Mouse (Mus musculus): ENCODE results near the gene Maml2. TPM values are rescaled to one million over a fixed set of nuclear protein-coding genes. Genes with fewer than 3 reads are reported as not detected.

Maml2 gene
- polyA plus RNA-seq, 1 experiment from 2014 or later = 15.1 TPM

DNA sequence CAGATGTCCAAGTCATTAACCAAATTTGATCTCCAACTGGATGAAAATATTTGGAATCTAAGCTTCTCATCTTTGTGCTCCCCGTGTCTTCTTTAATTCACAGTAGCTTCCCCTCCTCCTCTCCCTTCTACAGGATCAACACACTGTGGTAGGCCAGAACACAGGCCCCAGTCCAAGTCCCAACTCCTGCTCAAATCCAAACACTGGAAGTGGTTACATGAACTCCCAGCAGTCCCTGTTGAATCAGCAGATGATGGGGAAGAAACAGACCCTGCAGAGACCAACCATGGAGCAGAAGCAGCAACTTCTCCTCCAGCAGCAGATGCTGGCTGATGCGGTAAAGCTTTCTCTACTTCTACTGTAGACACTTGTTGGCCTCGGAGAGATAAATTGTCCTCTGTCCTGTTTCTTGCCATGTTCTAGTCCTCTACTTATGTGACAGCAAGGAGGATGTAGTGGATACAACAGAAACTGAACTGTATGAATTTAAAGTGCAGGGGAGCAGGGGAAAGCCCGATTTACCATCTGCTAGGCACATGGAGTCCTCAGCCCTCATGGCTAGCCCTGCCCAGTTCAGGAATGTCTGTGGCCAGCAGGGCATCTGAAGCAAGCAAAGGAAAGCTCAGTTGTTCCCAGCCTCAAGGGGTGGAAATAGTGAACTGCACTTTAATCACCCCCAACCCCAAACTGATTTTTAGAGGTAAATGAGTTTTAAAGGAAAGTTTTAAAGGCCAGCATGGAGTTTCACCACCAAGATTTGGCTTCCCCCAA, 399.5 kb downstream of the Maml2 start:
- ATAC-seq (no peak), DNase-seq (ENCODE audit: low spot score) (no peak)
- TF ChIP-seq CTCF (IDR thresholded peaks at IDR 0.05) (no peak; the same call in 1 of the 2 replicates), EP300 (IDR thresholded peaks at IDR 0.05) (no peak)
- H3K27ac ChIP-seq (ENCODE audit: low read length) = no peak overlapping the region
- no peaks in the 10 kb centered on the region for H3K27me3 ChIP-seq (replicated peaks; ENCODE audit: insufficient read depth, low read length)
- H3K4me2 ChIP-seq (replicated peaks; ENCODE audit: low read depth, low read length) = no peak overlapping the region
- WGBS = 65% methylated on average over 4 of the region's 4 CpGs
- no peak overlapping the region for H3K4me3 ChIP-seq (ENCODE audit: low read depth, low read length)
- H3K9me3 ChIP-seq (ENCODE audit: low read length) = no peaks in the 10 kb centered on the region
- H3K9ac ChIP-seq (replicated peaks; ENCODE audit: low read depth) = no peak overlapping the region
- H3K36me3 ChIP-seq (ENCODE audit: insufficient read depth, low read length) = no peaks in the 10 kb centered on the region
- peaks cover 7% of the 10 kb centered on the region for H3K4me1 ChIP-seq (ENCODE audit: insufficient read depth, low read depth, low read length)

DNA sequence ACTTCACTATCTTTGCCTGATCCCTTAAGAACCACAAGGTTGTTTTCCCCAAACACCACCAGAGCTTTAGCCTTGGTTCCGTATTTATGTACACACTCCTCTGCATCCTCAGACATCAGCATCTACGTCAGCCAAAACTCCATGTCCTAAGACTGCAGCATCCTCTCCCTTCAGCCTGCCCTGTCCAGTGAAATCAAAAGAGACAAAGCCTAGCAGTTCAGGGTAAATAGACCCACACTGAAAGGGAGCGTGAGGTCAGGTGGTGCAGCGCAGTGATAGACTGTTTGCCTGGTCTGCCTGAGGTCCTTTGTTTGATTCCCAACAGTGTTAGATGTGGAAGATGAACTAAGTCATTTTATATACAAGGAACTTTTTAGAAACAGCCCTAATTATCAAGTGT, 400.1 kb downstream of the Maml2 start:
- WGBS = 86% methylated on average over 4 of the region's 4 CpGs
- Histone ChIP-seq H3K27ac (ENCODE audit: low read length) (no peak overlapping the region), H3K36me3 (ENCODE audit: insufficient read depth, low read length) (0 out of 2 replicates have a peak, but pooled peaks cover 1% of the 10 kb centered on the region), H3K4me3 (ENCODE audit: low read depth, low read length) (no peak overlapping the region), H3K9me3 (ENCODE audit: low read length) (no peaks in the 10 kb centered on the region), H3K4me1 (ENCODE audit: insufficient read depth, low read depth, low read length) (peaks cover 7% of the 10 kb centered on the region), H3K4me2 (replicated peaks; ENCODE audit: low read depth, low read length) (no peak overlapping the region), H3K9ac (replicated peaks; ENCODE audit: low read depth) (no peak overlapping the region), H3K27me3 (replicated peaks; ENCODE audit: insufficient read depth, low read length) (no peaks in the 10 kb centered on the region)
- ATAC-seq (no peak), DNase-seq (ENCODE audit: low spot score) (no peak)
- no peak for TF ChIP-seq EP300 (IDR thresholded peaks at IDR 0.05)
- no peak for TF ChIP-seq CTCF (IDR thresholded peaks at IDR 0.05)

- ATAC-seq = no peak
- WGBS = 71% methylated on average over 14 of the region's 14 CpGs
- Histone ChIP-seq H3K4me1 (ENCODE audit: insufficient read depth, low read depth, low read length) (peaks cover 7% of the 10 kb centered on the region), H3K9ac (replicated peaks; ENCODE audit: low read depth) (no peak overlapping the region), H3K4me2 (replicated peaks; ENCODE audit: low read depth, low read length) (no peak overlapping the region), H3K27me3 (replicated peaks; ENCODE audit: insufficient read depth, low read length) (no peaks in the 10 kb centered on the region), H3K4me3 (ENCODE audit: low read depth, low read length) (no peak overlapping the region), H3K27ac (ENCODE audit: low read length) (no peak overlapping the region), H3K9me3 (ENCODE audit: low read length) (no peaks in the 10 kb centered on the region), H3K36me3 (ENCODE audit: insufficient read depth, low read length) (0 out of 2 replicates have a peak, but pooled peaks cover 5% of the 10 kb centered on the region)
- no peak for DNase-seq (ENCODE audit: low spot score)
- TF ChIP-seq CTCF (IDR thresholded peaks at IDR 0.05) = no peak
- TF ChIP-seq EP300 (IDR thresholded peaks at IDR 0.05) = no peak
These were observed 401.5 kb downstream of the Maml2 start for GRCm38 (mm10) chr9:13699061-13699780.

DNA sequence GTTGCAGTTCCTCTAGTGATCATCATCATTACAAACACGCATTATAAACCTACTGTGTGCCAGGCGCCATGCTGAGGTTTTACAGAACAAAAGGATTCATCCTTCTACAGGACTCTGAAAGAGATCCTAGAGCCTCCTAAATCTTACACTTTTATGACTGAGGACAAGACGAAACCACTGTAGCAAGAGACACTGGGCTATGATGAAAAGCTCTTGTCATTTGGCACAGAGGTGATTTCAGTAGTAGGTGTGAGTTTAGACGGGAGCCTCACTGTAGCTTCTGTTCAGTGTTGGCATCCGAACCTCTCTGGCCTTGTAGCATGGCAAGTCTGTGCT, 402.0 kb downstream of the Maml2 start:
- H3K4me1 ChIP-seq (ENCODE audit: insufficient read depth, low read depth, low read length) = peaks cover 4% of the 10 kb centered on the region; the same call in 1 of the 2 replicates
- 0 out of 2 replicates have a peak, but pooled peaks cover 5% of the 10 kb centered on the region for H3K36me3 ChIP-seq (ENCODE audit: insufficient read depth, low read length)
- H3K4me3 ChIP-seq (ENCODE audit: low read depth, low read length) = no peak overlapping the region
- no peak overlapping the region for H3K27ac ChIP-seq (ENCODE audit: low read length)
- TF ChIP-seq EP300 (IDR thresholded peaks at IDR 0.05) = no peak
- no peak for TF ChIP-seq CTCF (IDR thresholded peaks at IDR 0.05)
- ATAC-seq = no peak
- no peaks in the 10 kb centered on the region for H3K9me3 ChIP-seq (ENCODE audit: low read length)
- 84% methylated on average over 5 of the region's 5 CpGs for WGBS
- no peaks in the 10 kb centered on the region for H3K27me3 ChIP-seq (replicated peaks; ENCODE audit: insufficient read depth, low read length)
- H3K4me2 ChIP-seq (replicated peaks; ENCODE audit: low read depth, low read length) = no peak overlapping the region
- no peak overlapping the region for H3K9ac ChIP-seq (replicated peaks; ENCODE audit: low read depth)
- DNase-seq (ENCODE audit: low spot score) = no peak

GRCm38 (mm10) chr9:13701773-13702172, 404.0 kb downstream of the Maml2 start:
- Histone ChIP-seq H3K4me3 (ENCODE audit: low read depth, low read length) (no peak overlapping the region), H3K36me3 (ENCODE audit: insufficient read depth, low read length) (0 out of 2 replicates have a peak, but pooled peaks cover 11% of the 10 kb centered on the region), H3K27ac (ENCODE audit: low read length) (no peak overlapping the region), H3K4me2 (replicated peaks; ENCODE audit: low read depth, low read length) (no peak overlapping the region), H3K9ac (replicated peaks; ENCODE audit: low read depth) (no peak overlapping the region), H3K4me1 (ENCODE audit: insufficient read depth, low read depth, low read length) (peaks cover 4% of the 10 kb centered on the region; the same call in 1 of the 2 replicates), H3K9me3 (ENCODE audit: low read length) (no peaks in the 10 kb centered on the region), H3K27me3 (replicated peaks; ENCODE audit: insufficient read depth, low read length) (no peaks in the 10 kb centered on the region)
- TF ChIP-seq EP300 (IDR thresholded peaks at IDR 0.05) (no peak), CTCF (IDR thresholded peaks at IDR 0.05) (no peak)
- DNase-seq (ENCODE audit: low spot score) (no peak), ATAC-seq (no peak)
- WGBS = 80% methylated on average over 12 of the region's 12 CpGs

GRCm38 (mm10) chr9:13703100-13703499, 405.3 kb downstream of the Maml2 start:
- H3K27me3 ChIP-seq (replicated peaks; ENCODE audit: insufficient read depth, low read length) = no peaks in the 10 kb centered on the region
- H3K4me3 ChIP-seq (ENCODE audit: low read depth, low read length) = no peak overlapping the region
- no peak overlapping the region for H3K4me2 ChIP-seq (replicated peaks; ENCODE audit: low read depth, low read length)
- H3K4me1 ChIP-seq (ENCODE audit: insufficient read depth, low read depth, low read length) = no peaks in the 10 kb centered on the region
- H3K9ac ChIP-seq (replicated peaks; ENCODE audit: low read depth) = no peak overlapping the region
- TF ChIP-seq EP300 (IDR thresholded peaks at IDR 0.05) (no peak), CTCF (IDR thresholded peaks at IDR 0.05) (no peak)
- H3K36me3 ChIP-seq (ENCODE audit: insufficient read depth, low read length) = 0 out of 2 replicates have a peak, but pooled peaks cover 11% of the 10 kb centered on the region
- DNase-seq (ENCODE audit: low spot score) (no peak), ATAC-seq (no peak)
- WGBS = 90% methylated on average over 2 of the region's 2 CpGs
- H3K27ac ChIP-seq (ENCODE audit: low read length) = no peak overlapping the region
- no peaks in the 10 kb centered on the region for H3K9me3 ChIP-seq (ENCODE audit: low read length)

All from lung, postnatal 0 days (tissue).